Mouse (Mus musculus): ENCODE data around the gene Polr3g.

The Polr3g gene

GRCm38 (mm10) chr13:81706311-81706710 lies 4.5 kb downstream of the Polr3g start:
- POLR2A ChIA-PET, result interaction anchor here in 2 of 4 experiments (0.6 to 1.5 kb wide), 2 partner anchors 22 to 765 kb away, joined by 4 to 5 read pairs; no protein-coding TSS in a partner anchor
- CTCF ChIA-PET, result no interaction called here

- ChIA-PET CTCF (interaction anchor here in 2 of 4 experiments (0.6 to 0.9 kb wide), 3 partner anchors 56 to 81 kb away, joined by 3 to 4 read pairs (median 3); no protein-coding TSS in a partner anchor), POLR2A (interaction anchor here in 2 of 4 experiments (0.7 to 1.7 kb wide), 3 partner anchors 9 to 13 kb away, joined by 3 to 5 read pairs (median 4); no protein-coding TSS in a partner anchor)
Observed at GRCm38 (mm10) chr13:81703621-81704020, 7.2 kb downstream of the Polr3g start.

GRCm38 (mm10) chr13:81703148-81703547 lies 7.7 kb downstream of the Polr3g start:
- ChIA-PET POLR2A (interaction anchor here in 2 of 4 experiments (0.7 to 1.7 kb wide), 3 partner anchors 8 to 13 kb away, joined by 3 to 5 read pairs (median 4); no protein-coding TSS in a partner anchor), CTCF (interaction anchor here in 1 of 4 experiments (0.6 to 0.9 kb wide), 2 partner anchors 61 to 81 kb away, joined by 3 to 4 read pairs; no protein-coding TSS in a partner anchor)

GRCm38 (mm10) chr13:81694446-81694845 lies 16.4 kb downstream of the Polr3g start:
- ChIA-PET POLR2A (interaction anchor here in 2 of 4 experiments (0.7 to 1.0 kb wide), 3 partner anchors 9 to 16 kb away, joined by 3 to 4 read pairs (median 3); partner anchors contain the start of genes Mblac2 (in 1 of the 2) and Polr3g (in 1 of the 2)), CTCF (interaction anchor here in 1 of 4 experiments (0.6 kb wide), 1 partner anchor 11 kb away, joined by 7 read pairs; no protein-coding TSS in a partner anchor)

DNA sequence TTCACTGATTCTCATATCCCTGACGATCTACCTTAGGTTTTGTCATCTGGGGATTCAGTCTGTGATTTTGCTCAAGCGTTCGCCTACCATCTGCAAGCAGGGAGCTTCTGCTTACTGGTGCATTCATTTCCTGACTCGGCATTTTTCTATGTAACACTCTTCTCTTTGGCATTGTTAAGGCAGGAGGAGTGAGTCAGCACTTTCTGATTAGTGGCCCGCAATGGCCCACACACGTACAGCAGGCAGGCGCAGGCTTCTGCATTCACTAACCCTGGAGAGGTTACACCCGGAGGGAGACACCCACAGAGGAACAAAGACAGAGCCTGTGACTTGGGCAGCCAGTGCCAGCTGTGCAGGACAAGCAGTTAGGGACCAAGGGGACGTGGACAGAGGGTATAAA lies 19.2 kb downstream of the Polr3g start:
- CTCF ChIA-PET, result no interaction called here
- POLR2A ChIA-PET, result interaction anchor here in 2 of 4 experiments (1.8 to 5.5 kb wide), 4 partner anchors 15 to 20 kb away, joined by 7 to 53 read pairs (median 23); partner anchors contain the start of genes Mblac2 (in 2 of the 2) and Polr3g (in 2 of the 2)

GRCm38 (mm10) chr13:81690477-81690876 lies 20.3 kb downstream of the Polr3g start:
- POLR2A ChIA-PET, result interaction anchor here in 3 of 4 experiments (0.7 to 5.5 kb wide), 10 partner anchors 9 to 804 kb away, joined by 3 to 53 read pairs (median 6); partner anchors contain the start of genes Mblac2 (in 3 of the 3), Polr3g (in 3 of the 3) and Lysmd3 (in 2 of the 3)

DNA sequence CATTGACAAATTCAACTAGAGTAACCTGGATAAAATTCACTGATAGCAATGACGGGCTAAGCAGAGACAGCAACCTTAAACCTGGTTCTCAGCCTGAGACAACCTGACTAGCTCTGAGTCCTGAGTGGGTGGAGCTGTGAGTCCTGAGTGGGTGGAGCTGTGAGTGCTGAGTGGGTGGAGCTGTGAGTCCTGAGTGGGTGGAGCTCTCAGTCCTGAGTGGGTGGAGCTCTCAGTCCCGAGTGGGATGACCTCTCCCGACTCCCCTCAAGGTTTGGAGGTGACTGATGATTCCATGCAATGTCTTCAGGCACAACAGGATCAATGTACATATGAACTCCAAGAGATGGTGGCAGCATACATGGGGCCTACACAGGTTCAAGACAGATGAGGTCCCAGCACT lies 21.2 kb downstream of the Polr3g start:
- CTCF ChIA-PET, result interaction anchor here in 2 of 4 experiments (0.6 to 1.4 kb wide), 2 partner anchors 62 to 262 kb away, joined by 3 to 4 read pairs; no protein-coding TSS in a partner anchor
- POLR2A ChIA-PET, result interaction anchor here in 3 of 4 experiments (0.8 to 5.5 kb wide), 10 partner anchors 8 to 803 kb away, joined by 3 to 53 read pairs (median 4); partner anchors contain the start of genes Mblac2 (in 3 of the 3), Polr3g (in 3 of the 3) and Lysmd3 (in 2 of the 3)

More at GRCm38 (mm10) chr13:81690477-81690876, 20.3 kb downstream of the Polr3g start:
- CTCF ChIA-PET, result no interaction called here

DNA sequence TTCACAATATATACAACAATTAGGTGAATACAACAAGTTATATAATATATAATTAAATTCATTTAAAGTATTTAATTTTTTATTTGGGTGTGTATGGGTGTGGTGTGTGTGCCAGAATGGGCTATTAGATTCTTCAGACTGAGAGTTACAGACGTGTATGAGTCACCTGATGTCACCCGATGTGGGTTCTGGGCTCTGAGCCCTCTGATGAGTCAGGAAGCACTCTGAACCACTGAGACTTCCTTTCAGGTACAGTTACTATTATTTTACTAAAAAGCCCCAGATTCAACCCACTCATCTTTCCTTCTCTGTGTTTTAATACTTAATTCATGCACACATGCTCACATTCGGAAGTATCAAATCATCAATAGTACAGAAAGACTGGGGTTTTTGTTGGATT lies 25.9 kb downstream of the Polr3g start:
- ChIA-PET POLR2A (interaction anchor here in 1 of 4 experiments (1.3 to 3.0 kb wide), 2 partner anchors 21 to 26 kb away, joined by 3 to 12 read pairs; partner anchors contain the start of genes Mblac2 and Polr3g), CTCF (no interaction called here)

DNA sequence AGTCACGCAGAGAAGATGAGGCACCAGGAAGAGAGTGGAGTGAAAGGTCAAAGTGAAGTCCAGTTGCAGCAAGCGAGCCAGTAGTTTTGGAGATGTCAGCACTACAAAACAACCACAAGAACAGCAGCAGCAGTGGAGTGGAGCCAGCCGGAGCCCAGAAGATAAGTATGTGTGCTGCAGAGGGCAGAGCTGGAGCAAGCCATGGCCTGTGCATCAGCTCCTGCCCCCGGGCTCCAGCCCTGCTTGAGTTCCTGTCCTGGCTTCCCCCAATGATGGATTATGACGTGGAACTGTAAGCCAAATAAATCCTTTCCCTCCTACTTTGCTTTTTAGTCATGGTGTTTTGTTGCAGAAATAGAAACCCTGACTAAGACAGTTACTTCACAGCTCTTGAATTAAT lies 26.6 kb downstream of the Polr3g start:
- ChIA-PET CTCF (no interaction called here), POLR2A (interaction anchor here in 1 of 4 experiments (1.3 to 3.0 kb wide), 2 partner anchors 20 to 26 kb away, joined by 3 to 12 read pairs; partner anchors contain the start of genes Mblac2 and Polr3g)

DNA sequence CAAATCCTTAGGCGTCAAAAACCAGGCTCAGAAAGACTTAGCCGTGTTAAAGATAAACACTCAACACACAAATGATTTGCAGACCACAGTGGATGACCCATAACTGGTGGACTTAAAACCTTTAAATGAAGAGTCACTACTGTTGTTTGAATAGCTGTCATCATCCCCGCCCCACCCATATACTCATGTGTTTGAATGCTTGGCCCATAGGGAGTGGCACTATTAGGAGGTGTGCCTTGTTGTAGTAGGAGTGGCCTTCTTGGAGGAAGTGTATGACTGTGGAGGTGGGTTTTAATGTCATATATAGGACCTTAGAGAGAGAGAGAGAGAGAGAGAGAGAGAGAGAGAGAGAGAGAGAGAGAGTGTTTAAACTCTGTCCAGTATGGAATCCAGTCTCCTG lies 27.7 kb downstream of the Polr3g start:
- CTCF ChIA-PET, result no interaction called here
- POLR2A ChIA-PET, result interaction anchor here in 3 of 4 experiments (0.6 to 2.0 kb wide), 6 partner anchors 16 to 28 kb away, joined by 3 to 9 read pairs (median 4); partner anchors contain the start of genes Mblac2 (in 2 of the 3), Polr3g (in 2 of the 3) and Lysmd3 (in 1 of the 3)

DNA sequence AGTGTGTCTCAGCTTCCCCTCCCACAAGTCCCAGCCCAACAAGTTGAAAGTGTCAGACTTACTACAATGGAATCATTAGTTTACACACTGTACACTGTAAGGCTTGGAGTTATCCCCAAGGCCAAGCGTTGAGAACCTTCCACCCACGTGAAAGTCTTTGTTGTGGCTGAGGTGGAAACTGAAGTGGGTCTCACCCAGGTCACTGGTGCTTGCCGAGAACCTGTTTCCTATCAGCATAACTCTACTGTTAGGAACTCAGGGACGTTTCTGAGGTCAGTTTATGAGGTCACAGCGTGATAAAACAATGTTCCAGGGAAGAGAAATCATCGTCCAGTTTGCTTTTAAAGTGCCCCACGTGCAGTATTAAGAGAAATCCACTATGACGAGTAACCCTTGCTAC lies 35.5 kb downstream of the Polr3g start:
- POLR2A ChIA-PET, result interaction anchor here in 2 of 4 experiments (1.1 to 1.9 kb wide), 4 partner anchors 9 to 19 kb away, joined by 3 to 5 read pairs (median 4); no protein-coding TSS in a partner anchor
- CTCF ChIA-PET, result interaction anchor here in 1 of 4 experiments (0.9 kb wide), 1 partner anchor 34 kb away, joined by 3 read pairs; no protein-coding TSS in a partner anchor

DNA sequence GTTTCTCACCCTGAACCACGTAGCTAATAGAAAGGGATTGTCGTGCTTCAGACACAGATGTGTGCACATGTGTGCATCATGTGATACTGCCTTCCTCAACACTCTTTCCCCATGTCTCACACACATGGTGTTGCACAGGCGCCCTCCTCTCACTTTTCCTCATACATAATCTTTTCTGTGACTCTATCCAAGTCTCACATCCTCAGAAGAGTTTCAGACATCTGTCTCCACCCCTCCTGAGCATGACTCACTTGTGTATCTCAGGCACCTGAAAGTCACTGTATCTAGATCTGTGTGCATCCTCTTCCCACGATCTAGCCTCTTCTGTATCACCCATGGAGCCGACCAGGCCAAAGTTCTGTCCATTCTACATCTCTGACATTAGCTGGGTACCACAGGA lies 43.1 kb downstream of the Polr3g start:
- CTCF ChIA-PET, result no interaction called here

DNA sequence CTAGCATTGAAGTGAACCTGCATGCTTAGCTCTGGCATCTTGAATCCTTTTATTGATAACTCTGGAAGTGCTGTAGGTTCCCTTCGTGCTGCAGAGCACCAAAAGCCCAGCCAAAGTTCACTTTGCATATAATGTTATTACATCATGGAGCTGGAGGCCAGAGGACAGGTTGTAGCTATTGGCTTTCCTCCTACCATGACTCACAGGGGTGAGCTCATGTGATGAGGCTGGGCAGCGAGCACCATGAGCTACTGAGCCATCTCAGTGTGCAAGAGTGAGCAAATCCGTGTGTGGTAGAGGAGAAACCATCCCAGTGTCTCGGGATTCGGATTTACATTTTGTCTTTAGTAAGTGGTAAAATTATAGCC lies 46.5 kb downstream of the Polr3g start:
- CTCF ChIA-PET, result interaction anchor here in 1 of 4 experiments (1.2 kb wide), 1 partner anchor 23 kb away, joined by 3 read pairs; no protein-coding TSS in a partner anchor

More for the DNA sequence above, 43.1 kb downstream of the Polr3g start:
- POLR2A ChIA-PET, result no interaction called here

GRCm38 (mm10) chr13:81663566-81664330 lies 47.1 kb downstream of the Polr3g start:
- CTCF ChIA-PET, result interaction anchor here in 1 of 4 experiments (1.2 kb wide), 1 partner anchor 22 kb away, joined by 3 read pairs; no protein-coding TSS in a partner anchor
- POLR2A ChIA-PET, result interaction anchor here in 2 of 4 experiments (0.7 to 2.4 kb wide), 10 partner anchors 8 to 71 kb away, joined by 3 to 10 read pairs (median 4); partner anchors contain the start of genes Mblac2 (in 2 of the 2) and Polr3g (in 2 of the 2)

More for the DNA sequence above, 46.5 kb downstream of the Polr3g start:
- POLR2A ChIA-PET, result interaction anchor here in 2 of 4 experiments (0.8 to 2.4 kb wide), 8 partner anchors 8 to 46 kb away, joined by 3 to 10 read pairs (median 3); partner anchors contain the start of genes Mblac2 (in 1 of the 2) and Polr3g (in 1 of the 2)

DNA sequence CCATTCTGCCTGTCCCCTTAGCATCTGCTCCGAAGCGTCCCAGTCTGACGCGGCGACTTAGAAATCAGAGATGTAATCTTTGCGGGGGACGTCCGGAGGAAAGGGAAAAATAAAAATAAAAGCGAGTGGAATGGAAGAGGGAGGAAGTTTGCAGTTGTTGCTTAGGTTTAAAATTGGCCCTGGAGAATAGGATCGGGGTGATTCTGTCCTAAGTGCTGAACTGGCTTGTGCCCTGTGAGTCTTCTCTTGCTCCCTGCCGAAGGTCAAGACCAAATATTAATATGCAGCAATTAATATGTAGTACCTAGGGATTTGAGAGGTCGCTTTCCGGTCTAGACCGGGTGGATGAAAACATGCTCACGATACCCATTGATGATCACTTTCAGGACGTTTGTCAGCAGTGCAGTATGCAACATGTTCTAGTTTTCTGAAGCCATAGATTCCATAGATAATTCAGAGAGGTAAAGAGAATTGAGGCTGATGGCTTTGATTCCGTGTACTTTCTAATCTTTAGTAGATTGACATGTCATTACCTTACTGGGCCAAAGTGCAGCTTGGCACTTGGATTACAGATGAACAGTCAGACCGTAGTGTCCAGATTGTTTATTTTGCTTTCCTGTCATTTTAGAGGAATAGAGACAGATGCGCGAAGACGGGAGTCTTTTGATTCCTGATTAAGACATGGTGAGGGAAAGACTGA lies 52.6 kb downstream of the Polr3g start:
- CTCF ChIA-PET, result no interaction called here
- POLR2A ChIA-PET, result interaction anchor here in 2 of 4 experiments (0.8 to 2.2 kb wide), 5 partner anchors 15 to 291 kb away, joined by 3 to 8 read pairs (median 5); partner anchors contain the start of genes Mblac2 (in 2 of the 2), Polr3g (in 2 of the 2) and Cetn3 (in 1 of the 2)

- CTCF ChIA-PET, result interaction anchor here in 2 of 4 experiments (0.9 to 1.9 kb wide), 2 partner anchors 15 kb away, joined by 6 read pairs; no protein-coding TSS in a partner anchor
- POLR2A ChIA-PET, result interaction anchor here in 3 of 4 experiments (0.6 to 2.7 kb wide), 23 partner anchors 12 to 774 kb away, joined by 3 to 30 read pairs (median 6); partner anchors contain the start of genes Mblac2 (in 3 of the 3), Polr3g (in 3 of the 3), Arrdc3 (in 2 of the 3) and Adgrv1 (in 1 of the 3)
Observed at GRCm38 (mm10) chr13:81657351-81658052, 53.3 kb downstream of the Polr3g start, which contains the start of gene Lysmd3. Gene Lysmd3, plus strand, starts transcription at chr13:81657663.

DNA sequence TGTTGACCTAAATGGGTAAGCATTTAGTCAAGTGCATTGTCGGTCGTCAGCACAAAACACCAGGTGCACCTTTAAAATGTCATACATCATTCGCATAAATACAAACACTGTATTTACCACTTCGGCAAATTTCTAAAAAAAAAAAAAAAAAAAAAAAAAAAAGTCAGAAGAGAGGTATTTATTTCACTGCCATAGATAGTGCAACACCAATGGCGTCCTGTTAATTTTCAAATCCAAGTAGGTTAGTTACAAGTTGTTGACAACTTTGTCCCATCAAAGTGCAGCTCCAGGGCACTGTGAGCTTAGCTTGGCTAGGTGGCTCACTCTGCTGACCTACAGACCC lies 53.8 kb downstream of the Polr3g start:
- ChIA-PET CTCF (interaction anchor here in 2 of 4 experiments (0.9 to 1.9 kb wide), 2 partner anchors 15 kb away, joined by 6 read pairs; no protein-coding TSS in a partner anchor), POLR2A (interaction anchor here in 3 of 4 experiments (0.6 to 2.7 kb wide), 26 partner anchors 8 to 774 kb away, joined by 3 to 30 read pairs (median 6); partner anchors contain the start of genes Mblac2 (in 3 of the 3), Polr3g (in 3 of the 3), Arrdc3 (in 2 of the 3) and Adgrv1 (in 1 of the 3))
